Mouse (Mus musculus) C2C12 (cell line): ENCODE results near the gene Etnk1.

Source experiments
- CTCF ChIP-seq: IDR thresholded peaks from one replicate; pipeline ENCODE4 v1.5.1; 2011; ENCODE audit not compliant: control insufficient read depth, insufficient read depth, insufficient read length
- FOSL1 ChIP-seq: IDR thresholded peaks from one replicate; pipeline ENCODE4 v1.8.0; 2011; ENCODE audit warnings: mild to moderate bottlenecking, low read length; ENCODE audit not compliant: poor library complexity, insufficient read depth, severe bottlenecking
- MAX ChIP-seq: IDR thresholded peaks from one replicate; pipeline ENCODE4 v1.6.1; 2011; ENCODE audit warnings: mild to moderate bottlenecking, control low read depth

GRCm38 (mm10) chr6:143167981-143168674, 1.1 kb downstream of the Etnk1 start:
- TF ChIP-seq CTCF (no peak), MAX (no peak), FOSL1 (no peak)
